Mouse (Mus musculus): ENCODE measurements around the gene Tet3.

Gene Tet3

GRCm38 (mm10) chr6:83459034-83459644 lies at the start of gene Tet3:
TSS of gene Tet3 (minus strand) at chr6:83459084.
- no peak for DNase-seq (ENCODE audit: extremely low spot score)

DNA sequence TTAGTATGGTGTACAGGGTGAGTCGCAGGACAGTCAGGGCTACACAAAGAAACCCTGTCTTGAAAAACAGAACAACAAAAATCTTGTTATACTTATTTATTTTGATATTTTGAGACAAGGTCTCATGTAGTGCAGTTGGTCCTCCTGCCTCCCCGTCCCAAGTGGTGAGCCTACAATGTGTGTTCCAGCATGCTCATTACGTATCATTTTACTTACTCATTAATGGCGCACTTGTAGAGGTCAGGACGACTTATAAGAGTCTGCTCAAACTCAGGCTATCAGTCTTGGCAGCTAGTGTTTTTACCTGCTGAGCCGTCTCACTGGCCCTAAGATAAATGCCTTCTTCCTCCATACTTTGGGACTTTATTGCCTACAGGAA lies 48.3 kb upstream of the Tet3 start:
- DNase-seq (ENCODE audit: extremely low spot score) = no peak

GRCm38 (mm10) chr6:83506258-83507167 lies 47.6 kb upstream of the Tet3 start, which contains the start of gene Dguok:
TSS of gene Dguok (minus strand) at chr6:83506969.
- peak; percentile 96 for DNase-seq (ENCODE audit: extremely low spot score)

DNA sequence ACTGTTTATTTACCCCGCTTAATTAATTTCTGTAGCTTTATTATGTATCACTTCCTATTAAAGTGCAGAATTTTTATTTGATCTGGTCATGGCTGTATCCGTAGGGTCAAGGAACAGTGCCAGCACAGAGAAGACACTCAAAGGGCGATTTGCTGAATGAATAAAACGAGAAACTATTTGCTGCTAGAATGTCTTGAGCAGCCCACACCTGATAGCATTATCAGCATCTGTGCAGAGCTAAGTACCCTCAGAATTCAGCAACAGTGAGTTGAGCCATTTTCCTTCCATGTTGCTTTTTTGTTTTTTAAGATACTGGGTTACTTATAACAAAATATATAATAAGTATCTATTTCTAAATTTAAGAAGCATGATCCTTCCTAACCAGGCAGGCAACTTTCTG lies 46.7 kb upstream of the Tet3 start:
- no peak for DNase-seq (ENCODE audit: extremely low spot score)

- no peak for DNase-seq (ENCODE audit: extremely low spot score)
These were observed 44.5 kb upstream of the Tet3 start for GRCm38 (mm10) chr6:83503361-83503760.

- no peak for DNase-seq (ENCODE audit: extremely low spot score)
These were observed 43.8 kb upstream of the Tet3 start for GRCm38 (mm10) chr6:83502656-83503055.

GRCm38 (mm10) chr6:83501524-83502310 lies 42.8 kb upstream of the Tet3 start:
- DNase-seq (ENCODE audit: extremely low spot score) = no peak

GRCm38 (mm10) chr6:83500462-83500861 lies 41.6 kb upstream of the Tet3 start:
- no peak for DNase-seq (ENCODE audit: extremely low spot score)

DNA sequence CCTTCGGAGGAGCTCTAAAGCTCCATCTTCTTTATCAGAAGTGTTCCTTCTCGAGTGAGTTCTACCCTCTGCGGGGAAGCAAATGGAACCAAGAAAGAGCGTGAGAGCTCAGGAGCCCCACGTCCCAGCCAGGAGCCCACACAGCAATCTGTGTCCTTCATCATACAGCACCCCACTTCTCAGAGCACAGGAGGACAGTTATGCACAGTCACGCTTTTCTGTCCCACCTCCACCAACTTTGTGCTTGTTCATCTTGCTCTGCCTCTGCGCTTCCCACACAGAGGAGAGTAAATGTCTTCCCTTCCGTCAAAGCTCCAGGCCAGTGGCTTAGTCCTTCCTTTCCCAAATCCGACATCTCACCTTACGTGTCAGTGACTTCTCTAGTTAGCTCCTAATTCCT lies 40.2 kb upstream of the Tet3 start:
- no peak for DNase-seq (ENCODE audit: extremely low spot score)

DNA sequence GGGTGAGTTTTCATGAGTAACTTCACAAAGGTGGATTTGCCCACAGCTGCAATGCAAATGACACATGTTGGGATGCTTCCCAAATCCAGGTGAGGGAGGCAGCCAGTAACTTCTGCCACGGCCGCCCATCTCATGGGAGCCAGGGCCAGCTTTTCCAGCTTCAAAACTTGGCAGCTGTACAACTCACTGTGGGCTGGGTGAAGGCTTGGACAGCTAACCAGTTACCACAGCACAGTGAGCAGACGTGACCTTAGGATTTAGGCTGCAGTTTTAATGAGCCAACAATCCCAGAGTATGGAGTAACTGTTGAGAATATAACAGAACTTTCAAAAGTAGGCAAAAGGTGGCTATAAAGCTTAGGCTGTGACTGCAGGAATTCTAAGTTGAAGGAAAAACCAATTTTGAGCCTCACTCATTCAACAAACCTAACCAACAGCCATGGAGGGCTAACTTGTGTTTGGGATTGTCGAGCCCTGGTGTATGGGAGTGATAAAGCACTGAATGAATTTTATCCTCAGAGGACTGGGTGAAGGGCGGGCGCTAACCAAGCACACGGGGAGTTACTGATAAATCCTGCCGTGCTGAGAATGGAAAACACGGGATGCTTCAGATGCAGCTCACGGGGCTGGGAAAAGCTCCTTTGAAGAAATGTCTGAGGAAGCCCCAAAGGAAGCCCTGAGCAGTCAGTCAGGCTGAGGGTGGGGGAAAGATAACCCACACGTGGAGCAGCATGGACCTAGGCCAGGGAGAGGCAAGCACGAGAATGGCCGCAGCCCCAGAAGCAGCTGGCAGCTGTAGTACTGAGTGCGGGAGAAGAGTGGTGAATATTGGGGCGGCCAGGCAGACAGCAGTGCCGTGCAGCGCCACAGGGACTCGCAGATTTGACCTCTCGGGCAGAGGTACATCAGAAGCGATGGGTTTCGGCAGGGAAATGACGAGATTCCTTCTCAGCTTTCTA lies 38.1 kb upstream of the Tet3 start:
- DNase-seq (ENCODE audit: extremely low spot score) = no peak

GRCm38 (mm10) chr6:83496009-83496752 lies 37.3 kb upstream of the Tet3 start:
- no peak for DNase-seq (ENCODE audit: extremely low spot score)

GRCm38 (mm10) chr6:83490622-83491021 lies 31.7 kb upstream of the Tet3 start:
- no peak for DNase-seq (ENCODE audit: extremely low spot score)

DNA sequence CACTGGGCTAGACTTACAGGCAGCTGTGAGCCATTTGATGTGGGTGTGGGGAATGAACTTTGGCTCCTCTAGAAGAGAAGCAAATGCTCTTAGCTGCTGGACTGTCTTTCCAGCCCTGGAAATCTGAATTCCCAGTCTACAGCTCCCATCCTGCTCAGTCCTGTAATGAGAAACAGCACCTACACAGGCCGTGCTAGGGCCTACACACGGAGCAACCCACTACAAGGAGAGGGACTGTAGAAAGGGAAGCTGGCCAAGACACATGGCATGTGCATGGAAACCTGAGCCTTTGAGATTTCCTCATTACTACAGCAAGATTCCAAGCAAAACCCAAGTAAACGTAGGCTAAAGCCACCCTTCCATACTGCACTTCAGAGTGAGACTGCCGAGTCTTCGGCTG lies 29.3 kb upstream of the Tet3 start:
- DNase-seq (ENCODE audit: extremely low spot score) = no peak

- no peak for DNase-seq (ENCODE audit: extremely low spot score)
These were observed 28.4 kb upstream of the Tet3 start for GRCm38 (mm10) chr6:83487298-83487697.

DNA sequence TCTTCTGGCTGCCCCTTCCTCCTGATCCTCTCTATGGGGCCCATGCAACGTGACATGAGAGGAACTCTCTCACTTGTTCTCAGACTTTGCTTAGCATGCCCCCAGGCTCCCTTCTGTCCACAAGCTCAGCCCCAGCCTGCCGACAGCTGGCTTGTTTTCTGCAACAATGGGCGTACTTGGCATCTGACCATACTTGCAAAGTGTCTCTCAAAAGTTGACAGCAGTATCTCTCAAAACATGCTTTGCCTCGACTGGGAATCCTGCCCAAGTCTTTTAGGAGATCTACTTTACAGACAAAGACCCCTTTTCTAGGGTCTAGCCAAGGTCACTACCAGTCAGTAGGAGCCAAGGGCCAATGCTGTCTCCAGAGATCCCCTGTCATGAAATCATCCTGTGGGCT lies 27.0 kb upstream of the Tet3 start:
- no peak for DNase-seq (ENCODE audit: extremely low spot score)

DNA sequence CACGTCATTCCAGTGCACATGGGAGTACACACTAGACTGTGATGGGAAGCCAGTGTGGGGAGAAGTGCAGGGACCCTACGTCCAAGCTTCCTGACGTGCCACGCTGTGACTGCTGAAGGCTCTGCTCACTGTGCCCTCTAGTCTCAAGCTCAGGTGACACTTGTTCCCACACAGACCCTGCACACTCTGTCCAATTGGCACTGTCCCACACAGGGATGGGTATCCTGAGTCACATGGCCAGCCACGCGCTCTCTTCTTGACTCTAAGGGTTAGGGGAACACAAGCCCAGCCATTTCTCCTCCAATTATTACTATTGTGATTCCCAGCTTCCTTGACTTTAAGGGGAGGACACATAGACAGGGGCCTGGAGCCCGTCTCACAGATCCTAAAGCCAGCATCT lies 24.9 kb upstream of the Tet3 start:
- DNase-seq (ENCODE audit: extremely low spot score) = no peak

DNA sequence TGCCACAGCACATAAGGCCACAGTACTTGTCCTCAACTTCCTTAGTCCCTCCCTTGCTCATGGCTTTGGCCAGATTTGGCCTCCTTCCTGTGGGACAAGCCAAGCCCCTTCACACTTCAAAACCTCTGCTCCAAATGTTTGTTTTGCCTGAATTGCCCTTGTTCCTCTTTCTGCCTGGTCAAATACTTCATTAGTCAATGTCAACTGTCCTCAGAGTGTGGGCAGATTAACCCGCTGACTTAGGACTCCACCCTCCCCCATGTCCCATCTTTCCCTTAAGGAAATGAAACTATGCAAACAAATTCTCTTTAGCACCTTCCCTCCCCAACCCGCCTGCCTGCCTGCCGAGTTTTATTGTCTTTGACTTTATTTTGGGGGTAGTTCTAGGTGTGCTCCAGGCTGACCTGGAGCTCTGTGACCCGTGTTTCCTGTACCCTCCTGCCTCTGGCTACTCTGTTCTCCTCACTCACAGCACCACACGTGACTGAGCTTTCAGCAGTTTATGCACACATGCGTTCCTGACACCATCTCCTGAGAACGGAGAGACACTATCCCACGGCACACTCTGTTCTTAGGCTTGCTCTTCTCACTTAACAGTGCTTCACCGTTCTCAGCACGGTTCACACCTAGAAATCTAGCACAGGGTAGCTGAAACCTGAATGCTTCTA lies 23.7 kb upstream of the Tet3 start:
- DNase-seq (ENCODE audit: extremely low spot score) = no peak

DNA sequence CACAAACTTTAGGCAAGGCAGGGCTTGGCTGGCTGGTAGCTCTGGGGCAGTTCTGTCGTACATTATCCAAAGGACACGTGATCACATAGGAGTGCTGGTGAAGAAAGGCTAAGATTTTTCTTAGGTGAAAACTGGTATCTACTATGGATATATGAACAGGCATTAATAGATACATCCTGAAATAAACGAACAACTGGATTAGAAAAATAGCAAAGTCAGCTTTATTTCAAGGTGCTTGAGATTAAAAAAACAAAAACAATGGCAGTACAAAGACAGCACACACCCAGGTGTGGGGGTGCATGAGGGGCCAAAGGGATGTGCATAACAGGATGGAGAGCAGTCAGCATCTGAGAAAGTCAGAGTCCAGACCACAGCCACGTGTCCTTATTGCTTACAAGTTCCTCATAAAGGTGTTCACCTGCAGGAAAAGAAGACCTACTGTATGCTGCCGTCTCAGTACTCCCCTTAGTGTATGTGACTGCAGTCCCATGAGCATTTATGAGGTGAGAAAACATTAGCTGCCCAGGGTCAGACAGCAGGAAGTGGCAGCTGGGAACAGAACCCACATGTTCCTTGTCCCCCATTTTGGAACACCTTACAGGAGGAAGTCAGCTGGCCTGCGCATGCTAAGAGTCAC lies 21.3 kb upstream of the Tet3 start:
- DNase-seq (ENCODE audit: extremely low spot score) = no peak

GRCm38 (mm10) chr6:83479193-83479592 lies 20.3 kb upstream of the Tet3 start:
- no peak for DNase-seq (ENCODE audit: extremely low spot score)

DNA sequence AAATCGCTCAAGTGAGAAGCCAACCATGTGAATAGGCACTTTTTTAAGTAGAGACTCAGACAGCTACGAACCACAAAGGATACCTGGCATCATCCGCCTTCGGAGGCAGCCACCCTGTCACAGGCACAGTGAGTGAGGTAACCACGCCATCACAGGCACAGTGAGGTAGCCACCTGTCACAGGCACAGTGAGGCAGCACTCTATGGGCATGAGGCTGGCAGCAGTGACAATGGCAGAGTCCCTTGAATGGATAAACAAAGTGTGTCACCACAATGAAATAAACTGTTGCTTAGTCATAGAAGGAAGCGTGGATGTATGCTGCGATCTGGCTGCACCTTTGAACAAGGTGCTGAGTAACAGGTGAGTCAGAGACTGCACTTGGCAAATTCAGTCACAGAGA lies 19.7 kb upstream of the Tet3 start:
- no peak for DNase-seq (ENCODE audit: extremely low spot score)

All from embryo, embryonic 9.5 days (tissue).